Mouse (Mus musculus): ENCODE measurements around the gene Laptm5.

Gene Laptm5

DNA sequence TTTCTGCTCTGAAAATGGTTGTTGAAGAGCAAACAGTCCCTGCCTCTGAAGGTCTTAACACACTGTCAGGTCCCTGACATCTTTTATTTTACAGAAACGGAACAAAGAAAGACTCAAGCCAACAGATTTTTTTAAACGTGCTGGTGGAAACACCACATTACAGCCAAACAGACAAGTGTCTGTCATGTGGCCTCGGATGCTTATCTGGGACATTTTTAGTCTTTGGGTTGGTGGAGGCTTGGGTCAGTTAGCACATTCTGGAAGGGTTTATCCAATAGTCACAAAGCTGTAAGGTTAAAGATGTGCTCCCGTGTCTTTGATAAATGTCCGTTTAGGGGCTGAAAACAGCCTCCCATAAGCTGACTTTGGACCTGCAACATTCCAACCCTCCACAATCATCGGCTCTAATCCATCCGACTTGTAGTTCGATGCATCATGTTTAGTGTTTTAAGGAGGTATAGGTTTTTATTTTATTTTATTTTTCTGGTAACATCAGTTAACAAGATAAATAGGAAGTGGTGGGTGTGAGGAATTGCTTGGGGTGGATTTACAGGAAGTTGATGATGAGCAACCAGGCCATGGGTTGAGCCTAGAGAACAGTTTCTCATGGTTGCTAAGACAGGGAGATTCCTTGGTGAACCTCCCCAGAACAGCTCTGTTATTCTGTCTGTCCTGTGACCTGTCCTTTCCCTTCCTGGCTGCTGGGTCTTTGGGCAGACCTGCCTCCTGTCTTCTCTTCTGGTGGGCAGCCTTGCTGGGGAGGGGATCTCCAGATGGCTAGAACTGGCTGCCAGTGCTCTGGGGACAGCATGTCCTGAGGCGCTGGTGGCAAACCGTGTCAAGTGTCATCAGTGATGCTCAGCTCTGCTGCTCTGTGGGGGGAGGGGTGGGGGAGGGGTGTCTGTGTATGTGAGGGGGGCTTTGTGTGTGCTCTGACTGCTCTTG is 6.2 kb downstream of the Laptm5 start:
- in situ Hi-C loops (cut with MseI, MboI), result no loop called here

DNA sequence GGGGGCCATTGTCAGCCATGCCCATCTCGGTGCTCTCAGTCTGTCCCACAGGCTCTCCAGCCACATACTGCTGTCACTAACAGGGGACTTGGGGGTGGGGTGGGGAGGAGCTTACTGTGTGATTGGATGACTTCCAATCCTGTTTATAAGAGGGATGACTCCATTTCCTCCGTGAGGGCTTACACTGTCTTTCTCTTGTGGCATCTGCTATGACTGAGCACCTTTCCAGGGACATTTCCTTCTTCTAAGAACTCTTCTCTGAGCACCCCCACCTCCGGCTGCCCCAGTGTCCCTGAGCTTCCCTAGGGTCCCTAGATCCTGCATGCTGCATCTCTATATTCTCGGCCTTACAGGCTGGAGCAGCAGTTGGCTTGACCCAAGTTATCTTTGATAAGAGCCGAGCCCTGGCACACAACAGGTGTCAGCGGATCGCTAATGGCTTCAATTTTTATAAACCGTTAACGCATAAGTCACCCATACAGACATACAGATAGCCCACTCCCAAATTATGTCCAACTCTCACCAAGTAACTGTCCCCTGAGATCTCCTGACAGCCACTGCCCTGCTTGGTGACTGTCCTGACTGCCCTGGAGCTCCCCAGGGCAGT is 6.9 kb downstream of the Laptm5 start:
- in situ Hi-C loops (cut with MseI, MboI), result no loop called here

DNA sequence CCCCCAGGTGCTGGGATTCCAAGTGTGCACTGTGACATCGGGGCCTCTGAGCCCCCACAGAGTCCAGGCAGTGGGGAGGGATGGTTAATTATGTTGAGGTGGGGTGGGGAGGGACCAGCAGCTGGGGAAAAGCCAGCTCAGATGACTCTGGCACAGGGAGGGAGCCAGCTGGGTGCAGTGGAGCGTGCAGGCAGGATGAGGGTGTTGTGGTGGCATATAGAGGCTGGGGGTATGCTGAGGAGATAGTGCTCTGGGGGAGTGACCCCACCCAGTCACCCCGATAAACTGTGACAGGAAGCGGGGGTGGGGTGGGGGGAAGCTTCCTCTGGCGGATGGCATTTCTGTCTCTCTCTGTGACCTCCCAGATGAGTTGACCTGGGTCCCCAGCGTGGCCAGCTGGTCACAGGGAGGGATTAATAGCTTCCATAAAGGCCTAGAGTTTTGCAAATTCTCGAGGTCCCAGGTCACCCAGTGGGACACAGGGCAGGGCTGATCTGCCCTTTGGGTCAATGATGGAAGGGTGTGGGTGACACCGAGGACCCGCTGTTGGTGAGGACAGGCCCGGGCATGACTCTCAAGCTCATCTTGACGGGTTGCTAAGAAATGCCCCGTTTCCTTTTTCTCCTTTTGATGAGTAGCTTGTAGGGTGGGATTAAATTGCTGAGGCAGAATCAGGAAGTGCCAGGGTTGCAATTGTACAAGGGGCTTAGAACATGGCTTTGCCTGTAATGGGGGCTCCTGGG is 8.2 kb downstream of the Laptm5 start:
- in situ Hi-C loops (cut with MseI, MboI), result no loop called here

DNA sequence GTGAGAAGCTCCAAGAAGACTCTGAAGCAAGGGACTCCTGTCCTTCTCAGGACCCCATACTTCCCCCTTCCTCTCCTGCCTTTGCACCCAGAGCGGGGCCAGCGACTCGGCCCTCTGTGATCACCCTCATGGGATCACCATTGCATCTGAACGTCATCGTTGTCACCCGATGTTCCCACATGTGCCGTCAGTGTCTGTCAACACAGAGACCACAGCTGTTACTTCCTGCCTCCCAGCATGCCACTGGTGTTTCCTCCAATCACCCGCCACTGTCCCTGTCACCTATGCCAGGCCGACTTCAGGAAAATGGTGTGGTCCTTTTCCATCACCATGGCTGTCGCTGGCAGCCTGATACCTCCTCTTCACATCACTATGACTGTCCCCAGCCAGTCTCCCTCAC is 9.1 kb downstream of the Laptm5 start:
- in situ Hi-C loops (cut with MseI, MboI), result no loop called here

DNA sequence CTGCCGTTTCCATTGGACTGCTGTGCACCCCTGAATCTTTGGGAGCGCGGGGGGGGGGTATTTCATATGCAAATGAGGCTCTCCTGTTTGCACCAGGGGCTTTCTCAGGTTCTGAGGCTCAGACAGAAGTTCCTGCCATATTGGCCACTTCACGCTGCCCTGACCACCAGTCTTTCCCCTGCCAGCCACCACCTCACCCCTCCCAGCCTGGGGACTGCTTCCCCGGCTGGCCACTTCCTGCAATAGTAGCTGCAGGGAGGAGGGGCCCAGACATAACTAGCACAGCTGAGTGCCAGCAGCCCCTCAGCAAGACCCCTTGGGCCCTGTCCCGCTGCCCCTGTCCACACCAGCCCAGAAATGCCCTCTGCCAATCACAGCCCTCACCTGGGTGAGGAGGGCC is 13.3 kb downstream of the Laptm5 start:
- in situ Hi-C loops (cut with MseI, MboI), result no loop called here

DNA sequence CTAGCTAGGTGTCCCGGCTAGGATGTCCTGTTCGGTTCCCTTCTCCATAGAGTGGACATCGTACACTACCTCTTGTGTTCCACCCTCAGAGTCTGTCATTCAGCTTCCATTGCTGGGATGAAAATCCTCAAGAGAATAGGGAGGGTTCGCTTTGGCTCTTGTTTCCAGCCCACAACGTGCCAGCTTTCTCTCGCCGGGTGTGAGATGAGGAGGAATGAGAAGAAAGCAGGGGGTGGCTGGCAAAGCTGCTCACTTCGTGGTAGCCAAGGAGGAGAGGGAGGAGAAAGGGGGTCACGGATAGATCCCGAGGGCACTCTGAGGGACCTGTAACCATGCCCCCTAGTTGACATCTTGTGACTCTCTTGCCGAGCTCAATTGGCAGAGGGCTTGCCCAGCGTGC is 14.9 kb downstream of the Laptm5 start:
- in situ Hi-C loops (cut with MseI, MboI), result no loop called here

DNA sequence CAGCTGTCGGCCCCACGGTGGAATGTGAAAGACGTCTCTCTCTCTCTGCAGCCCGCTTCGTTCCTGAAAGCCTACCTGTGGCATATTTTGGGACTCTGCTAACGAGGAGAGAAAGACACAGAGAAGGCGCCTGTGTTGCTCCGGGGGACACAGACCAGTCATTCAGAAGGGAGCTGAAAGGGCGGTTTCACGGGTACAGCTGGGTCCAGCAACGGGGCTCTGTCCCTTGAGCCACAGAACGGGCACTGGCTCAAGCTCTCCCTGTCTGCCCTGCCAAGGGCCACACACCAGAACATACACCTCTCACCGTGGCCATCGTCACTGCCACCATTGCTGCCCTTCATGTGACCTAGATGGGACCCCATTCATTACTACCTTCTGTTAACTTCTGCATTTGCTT is 29.7 kb downstream of the Laptm5 start:
- in situ Hi-C loops (cut with MseI, MboI), result loop anchor here in 1 of 2 experiments (5.0 to 10.0 kb wide), 2 partner anchors 45 to 158 kb away; no protein-coding TSS in a partner anchor

DNA sequence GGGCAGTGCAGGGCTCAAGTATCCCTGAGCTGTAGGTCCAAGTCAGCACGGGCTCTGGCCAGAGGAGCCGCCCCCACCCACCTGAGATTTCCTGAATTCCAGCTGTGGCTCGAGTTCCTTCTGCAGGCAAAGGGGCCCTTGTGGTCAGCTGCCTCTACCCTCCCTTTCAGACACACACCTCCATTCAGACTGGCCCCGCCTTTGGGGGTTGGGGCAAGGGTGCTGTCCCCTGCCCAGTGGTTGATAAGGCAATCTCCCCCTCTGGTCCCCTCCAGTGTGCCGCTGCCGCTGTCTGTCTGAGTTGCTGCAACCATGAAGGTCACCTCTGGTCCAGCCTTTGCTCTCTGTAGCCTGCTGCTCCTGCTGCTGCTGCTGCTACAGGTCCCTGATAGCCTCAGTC is 31.2 kb downstream of the Laptm5 start, which contains the start of gene Matn1:
Gene Matn1 (plus strand): TSS at position 274 of the 400 bp plus-strand sequence.
- in situ Hi-C loops (cut with MseI, MboI), result loop anchor here in 1 of 2 experiments (5.0 to 10.0 kb wide), 2 partner anchors 47 to 159 kb away; no protein-coding TSS in a partner anchor

DNA sequence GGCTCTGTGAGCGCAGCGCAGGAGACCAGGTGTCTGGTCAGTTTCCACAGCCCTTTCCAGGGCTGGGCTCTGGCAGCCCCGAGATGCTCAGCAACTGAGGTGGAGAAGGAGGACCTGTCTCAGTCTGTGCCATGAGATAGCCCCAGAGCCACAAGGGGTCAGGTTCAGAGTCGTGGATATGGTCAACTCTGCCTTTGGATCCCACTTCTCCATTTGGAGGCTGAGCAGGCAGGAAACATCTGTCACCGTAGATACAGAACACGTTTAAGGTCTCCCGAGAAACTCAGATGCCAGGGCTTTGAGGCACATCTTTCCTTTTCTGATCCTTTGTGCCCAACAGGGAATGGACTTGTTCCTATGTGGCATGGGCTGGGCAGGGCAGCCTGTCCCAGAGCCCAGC is 31.9 kb downstream of the Laptm5 start:
- in situ Hi-C loops (cut with MseI, MboI), result loop anchor here in 1 of 2 experiments (5.0 to 10.0 kb wide), 2 partner anchors 47 to 160 kb away; no protein-coding TSS in a partner anchor

DNA sequence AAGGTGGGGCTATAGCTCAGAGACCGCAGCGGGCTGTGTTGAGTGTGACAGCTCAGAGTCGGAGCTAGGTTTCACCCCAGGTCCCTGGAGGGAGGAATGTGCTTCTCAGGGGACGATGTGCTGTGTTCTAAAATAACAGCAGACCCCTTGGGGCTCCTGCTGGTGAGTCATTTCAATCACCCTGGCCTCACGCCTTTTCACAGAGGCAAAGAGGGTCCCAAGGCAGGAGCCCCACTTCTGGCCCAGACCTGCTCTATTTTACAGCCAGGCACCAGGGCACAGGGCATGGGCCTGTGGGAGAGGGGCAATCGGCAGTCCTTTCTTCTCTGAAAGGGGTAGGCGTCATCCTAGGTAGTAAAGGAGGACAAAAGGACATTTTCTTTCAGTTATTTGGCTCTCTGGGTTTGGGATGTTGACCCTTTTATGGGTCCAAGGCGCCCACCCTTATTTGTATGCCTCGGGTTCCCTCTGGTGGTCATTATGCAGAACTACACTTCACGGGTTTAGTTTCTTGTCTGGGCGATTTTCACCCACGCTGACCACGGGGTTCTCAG is 34.2 kb downstream of the Laptm5 start:
- in situ Hi-C loops (cut with MseI, MboI), result loop anchor here in 1 of 2 experiments (10.0 kb wide), 1 partner anchor 162 kb away; no protein-coding TSS in a partner anchor

DNA sequence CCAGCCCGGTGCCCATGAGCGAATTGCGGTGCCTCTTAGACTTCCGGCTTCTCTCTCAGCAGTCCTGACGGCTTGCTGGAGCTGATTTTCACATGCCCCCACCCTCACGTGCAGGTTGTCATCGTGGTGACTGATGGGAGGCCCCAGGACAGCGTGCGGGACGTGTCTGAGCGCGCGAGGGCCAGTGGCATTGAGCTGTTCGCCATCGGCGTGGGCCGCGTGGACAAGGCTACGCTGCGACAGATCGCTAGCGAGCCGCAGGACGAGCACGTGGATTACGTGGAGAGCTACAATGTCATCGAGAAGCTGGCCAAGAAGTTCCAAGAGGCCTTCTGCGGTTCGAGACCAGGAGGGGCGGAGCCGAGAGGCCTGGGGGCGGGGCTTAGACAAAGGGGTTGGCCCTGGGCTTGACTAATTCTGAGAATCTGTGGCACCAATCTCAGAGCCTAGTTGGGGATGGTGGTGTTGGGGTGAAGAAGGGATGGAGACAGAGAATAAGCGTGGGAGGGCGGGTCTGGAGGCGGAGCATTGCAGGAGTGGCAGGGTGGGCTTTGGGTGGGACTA is 37.0 kb downstream of the Laptm5 start:
- in situ Hi-C loops (cut with MseI, MboI), result loop anchor here (5.0 to 10.0 kb wide), 4 partner anchors 58 to 885 kb away; partner anchors contain the start of genes Ptpru (in 1 of the 2) and Sdc3 (in 1 of the 2)

DNA sequence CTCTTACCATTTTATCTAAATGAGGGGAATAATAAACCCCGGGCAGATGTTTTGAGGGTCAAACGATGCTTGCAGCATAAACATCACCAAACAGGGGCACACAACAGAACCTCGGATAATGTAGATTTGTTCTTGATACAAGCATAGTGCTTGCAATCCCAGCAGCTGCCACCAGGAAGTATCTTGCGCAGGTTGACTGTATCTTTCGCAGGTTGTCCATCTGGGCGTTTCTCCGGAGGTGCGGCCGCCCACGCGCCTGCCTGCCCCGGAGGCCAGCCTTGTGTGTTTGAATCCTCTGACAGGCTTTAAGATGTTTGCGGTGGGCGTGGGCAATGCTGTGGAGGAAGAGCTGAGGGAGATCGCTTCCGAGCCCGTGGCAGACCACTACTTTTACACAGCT is 39.6 kb downstream of the Laptm5 start:
- in situ Hi-C loops (cut with MseI, MboI), result loop anchor here (5.0 to 10.0 kb wide), 3 partner anchors 60 to 882 kb away; partner anchors contain the start of genes Ptpru (in 1 of the 2) and Sdc3 (in 1 of the 2)

DNA sequence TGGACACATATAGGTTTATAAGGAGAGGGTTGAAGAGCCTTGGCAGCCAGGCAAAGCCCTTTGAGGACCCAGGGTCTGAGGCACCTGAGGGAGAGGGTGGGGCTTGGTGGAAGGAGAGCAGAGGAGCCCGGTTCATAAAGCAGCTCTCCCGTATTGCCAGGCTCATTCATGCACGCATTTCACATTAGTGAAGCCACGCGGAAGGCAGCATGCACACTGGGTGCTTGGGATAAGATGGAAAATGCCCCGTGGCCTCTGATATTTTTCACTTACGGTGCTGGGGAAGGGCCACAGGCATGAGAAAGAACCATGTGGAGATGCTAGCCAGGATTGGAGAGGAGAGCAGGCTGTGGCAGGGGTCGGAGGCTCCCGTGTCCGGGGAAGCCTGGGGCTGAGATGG is 44.2 kb downstream of the Laptm5 start:
- in situ Hi-C loops (cut with MseI, MboI), result loop anchor here in 1 of 2 experiments (10.0 kb wide), 1 partner anchor 878 kb away; the partner anchor contains the start of gene Ptpru

DNA sequence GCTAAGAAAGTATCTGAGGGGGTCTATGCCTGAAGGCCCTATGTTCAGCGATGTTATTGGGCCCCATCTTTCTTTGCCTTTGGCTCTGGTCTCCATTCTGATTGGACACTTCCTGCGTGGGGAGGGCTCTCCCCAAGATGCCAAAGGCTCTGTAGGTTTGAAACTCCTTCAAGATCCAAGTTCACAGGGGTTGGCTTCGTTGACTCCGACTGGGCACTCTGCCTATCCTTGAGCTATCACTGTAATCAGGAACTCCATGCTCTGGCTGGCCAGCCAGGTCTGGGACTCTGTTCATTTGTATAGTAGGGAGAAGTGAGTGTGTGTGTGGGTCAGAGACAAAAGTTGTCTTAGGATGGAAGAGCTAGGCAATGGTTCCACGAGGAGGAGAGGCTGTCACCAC is 45.9 kb downstream of the Laptm5 start:
- in situ Hi-C loops (cut with MseI, MboI), result loop anchor here in 1 of 2 experiments (10.0 kb wide), 1 partner anchor 876 kb away; the partner anchor contains the start of gene Ptpru

DNA sequence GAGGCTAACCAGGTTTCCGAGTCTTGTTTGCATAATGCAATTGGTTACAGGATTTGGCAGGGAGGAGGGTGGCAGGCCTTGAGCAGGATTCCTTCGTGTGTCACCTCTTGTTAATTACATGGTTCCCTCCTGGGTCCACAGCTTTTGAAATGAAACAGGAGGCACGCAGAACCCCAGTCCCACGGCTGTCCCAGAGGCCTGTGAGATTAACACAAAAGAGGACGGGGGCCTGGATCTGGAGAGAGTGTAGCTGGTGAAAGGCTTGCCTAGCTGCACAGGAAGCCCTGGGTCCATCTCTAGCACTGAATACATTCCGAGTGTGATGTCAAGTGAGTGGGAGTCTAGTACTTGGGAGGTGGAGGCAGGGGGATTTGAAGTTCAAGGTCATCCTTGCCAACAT is 46.8 kb downstream of the Laptm5 start:
- in situ Hi-C loops (cut with MseI, MboI), result loop anchor here in 1 of 2 experiments (10.0 kb wide), 1 partner anchor 875 kb away; the partner anchor contains the start of gene Ptpru

DNA sequence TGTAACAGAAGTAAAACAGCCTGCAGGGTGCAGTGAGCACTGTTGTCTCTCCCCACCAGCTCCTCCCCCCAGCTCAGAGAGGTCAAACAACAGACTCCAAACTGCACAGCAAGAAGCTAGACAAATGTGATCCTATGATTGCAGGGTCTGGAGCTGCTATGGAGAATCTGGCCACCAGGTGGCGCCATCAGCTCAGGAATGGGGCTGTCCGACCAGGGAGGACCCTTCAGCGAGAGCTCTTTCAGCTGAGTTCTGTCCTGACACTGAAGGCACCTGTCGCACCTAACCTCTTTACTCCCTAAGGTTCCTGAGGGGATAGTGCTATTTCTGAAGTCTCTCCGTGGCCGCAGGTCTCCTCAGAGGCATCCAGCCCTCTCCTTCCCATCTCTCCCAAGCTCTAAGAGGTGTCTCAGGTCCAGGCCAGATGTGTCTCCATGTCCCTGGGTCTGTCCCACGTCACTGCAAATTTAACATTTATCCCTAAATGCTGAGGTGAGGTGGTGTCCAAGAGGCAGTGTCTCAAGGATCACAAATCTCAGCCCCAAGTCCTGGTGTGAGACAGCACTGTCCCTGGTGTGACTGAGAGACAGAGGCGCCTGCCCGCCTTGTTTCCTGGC is 47.3 kb downstream of the Laptm5 start:
- in situ Hi-C loops (cut with MseI, MboI), result no loop called here

DNA sequence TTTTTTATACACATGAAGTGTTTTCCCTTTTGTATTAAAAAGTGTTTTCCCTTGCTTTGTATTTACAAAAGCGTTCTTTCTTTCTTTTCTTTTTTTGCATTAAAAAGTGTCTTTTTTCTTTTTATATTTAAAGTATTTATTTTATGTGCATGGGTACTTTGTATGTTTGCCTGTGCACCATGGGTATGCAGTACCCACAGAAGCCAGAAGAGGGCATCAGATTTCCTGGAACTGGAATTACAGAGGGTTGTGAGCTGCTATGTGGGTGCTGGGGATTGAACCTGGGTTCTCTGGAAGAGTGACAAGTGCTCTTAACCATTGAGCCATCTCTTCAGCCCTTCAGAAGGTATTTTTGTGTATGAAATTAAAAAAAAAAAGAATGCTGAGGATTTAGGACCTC is 58.4 kb downstream of the Laptm5 start:
- in situ Hi-C loops (cut with MseI, MboI), result no loop called here

DNA sequence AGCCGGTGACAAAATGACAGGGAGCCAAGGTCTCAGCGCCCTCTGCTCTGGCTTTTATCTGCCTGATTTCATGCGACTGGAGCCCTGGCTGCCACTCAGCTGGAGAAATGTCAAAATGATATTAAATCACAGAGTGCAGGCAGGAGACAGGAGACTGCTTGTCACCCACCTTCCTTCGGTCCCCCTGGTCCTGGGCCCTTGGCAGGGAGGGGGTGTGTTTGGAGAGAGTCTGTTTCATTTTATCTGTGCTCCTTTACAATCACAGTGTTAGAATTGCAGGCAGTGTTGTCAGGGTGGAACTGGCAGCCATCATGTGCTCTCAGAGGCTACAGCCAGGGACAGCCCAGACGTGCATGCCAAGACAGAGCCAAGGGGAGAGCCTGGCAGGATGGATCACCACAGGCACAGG is 59.5 kb downstream of the Laptm5 start:
- in situ Hi-C loops (cut with MseI, MboI), result no loop called here

DNA sequence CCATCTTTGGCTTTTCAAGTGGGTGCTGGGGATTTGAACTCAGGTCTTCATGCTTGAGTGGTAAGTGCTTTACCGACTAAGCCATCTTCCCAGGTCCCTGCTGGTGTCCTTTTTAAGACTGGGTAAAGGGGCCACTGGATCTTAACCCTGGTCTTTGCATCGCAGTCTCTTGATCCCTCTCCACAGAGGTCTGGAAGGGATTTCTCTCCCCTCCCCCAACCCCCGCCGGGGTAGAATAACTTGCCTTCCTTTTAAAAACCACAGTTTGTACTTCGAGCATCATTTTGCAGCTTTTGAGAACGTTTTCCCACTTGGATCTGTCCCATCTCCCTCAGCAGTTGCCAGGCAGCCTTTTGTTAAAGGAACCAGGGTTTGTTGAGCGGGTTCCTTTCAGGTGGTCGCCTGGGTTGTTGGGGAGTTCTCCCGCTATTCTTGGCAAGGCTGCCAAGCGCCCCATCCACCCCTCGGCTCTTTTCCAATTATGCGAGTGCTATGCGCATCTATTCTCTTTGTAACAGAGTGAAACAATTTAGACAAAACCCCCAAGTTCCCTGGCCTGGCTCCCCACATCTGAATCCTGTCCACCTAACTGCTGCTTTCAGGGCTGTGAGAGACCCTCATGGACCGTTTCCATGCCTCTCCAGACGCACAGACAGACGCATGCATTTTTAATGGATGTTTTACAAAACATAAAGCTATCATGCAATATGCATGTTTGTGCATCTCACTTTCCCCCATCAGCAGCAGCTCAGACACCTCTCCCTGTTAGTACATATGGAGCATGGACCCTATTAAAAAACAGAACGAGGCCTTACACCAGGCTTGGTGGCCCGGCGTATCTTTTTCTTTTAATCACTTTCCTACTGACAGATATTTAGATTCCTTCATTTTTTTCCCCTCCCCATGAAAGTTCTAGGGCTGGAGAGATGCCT is 60.7 kb downstream of the Laptm5 start:
- in situ Hi-C loops (cut with MseI, MboI), result no loop called here
